Mouse (Mus musculus) MEL (cell line): ENCODE results near the gene Chrm4. TPM values are rescaled to one million over a fixed set of nuclear protein-coding genes. Genes with fewer than 3 reads are reported as not detected.

Source experiments
- DNase-seq: peaks from one replicate; pipeline ENCODE4 v3.0.0; 2011; ENCODE audit warnings: low read depth, low spot score
- H3K27ac ChIP-seq: 2 replicates; pipeline ENCODE4 v1.5.1; 2012; ENCODE audit warnings: low read depth, mild to moderate bottlenecking, control low read depth, low read length, moderate library complexity; ENCODE audit not compliant: control insufficient read depth
- H3K27me3 ChIP-seq, 2 experiments: fragments of 150-350 bp in 1 of 2; sonication (generic) in 1 of 2; 2 replicates each; pipeline ENCODE4 v1.6.1; 2012; ENCODE audit warnings: low read length in 2 of 2, mild to moderate bottlenecking in 2 of 2, improper control_type of control experiment in 1 of 2, moderate library complexity in 1 of 2; ENCODE audit not compliant: insufficient read depth in 2 of 2, control insufficient read depth in 1 of 2
- H3K36me3 ChIP-seq, 2 experiments: 2 replicates each; pipeline ENCODE4 v1.6.1; 2012 to 2014; ENCODE audit warnings: low read length in 2 of 2, improper control_type of control experiment in 1 of 2, inconsistent platforms in 1 of 2, mild to moderate bottlenecking in 1 of 2; ENCODE audit not compliant: insufficient read depth in 2 of 2, control insufficient read depth in 1 of 2
- H3K4me1 ChIP-seq, 2 experiments: fragments of 150-350 bp in 1 of 2; sonication (generic) in 1 of 2; 2 replicates each; pipeline ENCODE4 v1.6.1; 2012; ENCODE audit warnings: low read length in 2 of 2, improper control_type of control experiment in 1 of 2, mild to moderate bottlenecking in 1 of 2; ENCODE audit not compliant: insufficient read depth in 2 of 2, control insufficient read depth in 1 of 2
- H3K4me3 ChIP-seq, 2 experiments: fragments of 150-350 bp in 1 of 2; sonication (generic) in 1 of 2; 2 replicates each; pipeline ENCODE4 v1.5.1; 2012; ENCODE audit warnings: low read depth in 2 of 2, low read length in 2 of 2, mild to moderate bottlenecking in 2 of 2, moderate library complexity in 2 of 2, control low read depth in 1 of 2, improper control_type of control experiment in 1 of 2; ENCODE audit not compliant: control insufficient read depth in 1 of 2, insufficient read depth in 1 of 2
- H3K79me2 ChIP-seq: 2 replicates; pipeline ENCODE4 v1.6.1; 2012; ENCODE audit warnings: mild to moderate bottlenecking, low read length, moderate library complexity; ENCODE audit not compliant: control insufficient read depth, poor library complexity, insufficient read depth
- H3K9ac ChIP-seq: 2 replicates; pipeline ENCODE4 v1.6.1; 2012; ENCODE audit warnings: low read depth, mild to moderate bottlenecking, control low read depth, low read length, moderate library complexity; ENCODE audit not compliant: control insufficient read depth, poor library complexity, severe bottlenecking
- H3K9me3 ChIP-seq: fragments of 150-350 bp; sonication (generic); replicated peaks from 2 replicates; pipeline ENCODE4 v1.6.1; 2012; ENCODE audit warnings: mild to moderate bottlenecking, low read length, improper control_type of control experiment, moderate library complexity; ENCODE audit not compliant: insufficient read depth
- BHLHE40 ChIP-seq: IDR thresholded peaks from 2 replicates; pipeline ENCODE4 v1.6.1; 2012; ENCODE audit warnings: low read depth, mild to moderate bottlenecking, inconsistent platforms, low read length, improper control_type of control experiment, borderline replicate concordance
- CHD1 ChIP-seq: IDR thresholded peaks from 2 replicates; pipeline ENCODE4 v1.6.1; 2012; ENCODE audit warnings: low read depth, mild to moderate bottlenecking, inconsistent platforms, low read length, improper control_type of control experiment
- CTCF ChIP-seq, 3 experiments: IDR thresholded peaks in 2 of 3; conservative IDR thresholded peaks in 1 of 3; 2 replicates each; pipeline ENCODE4 v1.5.1; 2011 to 2012; ENCODE audit warnings: low read length in 3 of 3, low read depth in 2 of 3, mild to moderate bottlenecking in 2 of 3, improper control_type of control experiment in 1 of 3, inconsistent platforms in 1 of 3, mixed read lengths in 1 of 3, moderate library complexity in 1 of 3; ENCODE audit not compliant: control insufficient read depth in 1 of 3, insufficient read depth in 1 of 3, poor library complexity in 1 of 3, severe bottlenecking in 1 of 3
- ETS1 ChIP-seq: IDR thresholded peaks from 2 replicates; pipeline ENCODE4 v1.6.1; 2012; ENCODE audit warnings: low read depth, mild to moderate bottlenecking, inconsistent platforms, low read length, improper control_type of control experiment, moderate library complexity
- GATA1 ChIP-seq: IDR thresholded peaks from 2 replicates; pipeline ENCODE4 v1.6.1; 2011; ENCODE audit warnings: low read depth, low read length, improper control_type of control experiment
- HCFC1 ChIP-seq: IDR thresholded peaks from 2 replicates; pipeline ENCODE4 v1.6.1; 2012; ENCODE audit warnings: low read depth, mild to moderate bottlenecking, inconsistent platforms, low read length, improper control_type of control experiment, moderate library complexity
- JUND ChIP-seq: IDR thresholded peaks from 2 replicates; pipeline ENCODE4 v1.6.1; 2011; ENCODE audit warnings: low read depth, mild to moderate bottlenecking, improper control_type of control experiment, low read length
- MAFK ChIP-seq: IDR thresholded peaks from 2 replicates; pipeline ENCODE4 v1.6.1; 2011; ENCODE audit warnings: low read depth, mild to moderate bottlenecking, low read length, improper control_type of control experiment, borderline replicate concordance
- MAX ChIP-seq: IDR thresholded peaks from 2 replicates; pipeline ENCODE4 v1.6.1; 2011; ENCODE audit warnings: low read length, improper control_type of control experiment
- MEF2A ChIP-seq: IDR thresholded peaks from 2 replicates; pipeline ENCODE4 v1.6.1; 2014; ENCODE audit warnings: low read depth, mild to moderate bottlenecking, inconsistent platforms, low read length, improper control_type of control experiment; ENCODE audit not compliant: poor library complexity, insufficient replicate concordance, severe bottlenecking; ENCODE audit errors: extremely low read depth
- MXI1 ChIP-seq: IDR thresholded peaks from 2 replicates; pipeline ENCODE4 v1.6.1; 2011; ENCODE audit warnings: mild to moderate bottlenecking, low read depth, low read length, improper control_type of control experiment
- MYC ChIP-seq: IDR thresholded peaks from 2 replicates; pipeline ENCODE4 v1.6.1; 2011; ENCODE audit warnings: low read depth, mild to moderate bottlenecking, low read length, improper control_type of control experiment, moderate library complexity
- NELFE ChIP-seq: IDR thresholded peaks from 2 replicates; pipeline ENCODE4 v1.6.1; 2011; ENCODE audit warnings: low read depth, low read length, improper control_type of control experiment
- POLR2A ChIP-seq, 2 experiments: IDR thresholded peaks; 2 replicates each; pipeline ENCODE4 v1.6.1; 2011 to 2012; ENCODE audit warnings: low read length in 2 of 2, mild to moderate bottlenecking in 2 of 2, control low read depth in 1 of 2, improper control_type of control experiment in 1 of 2, low read depth in 1 of 2, moderate library complexity in 1 of 2; ENCODE audit not compliant: control insufficient read depth in 1 of 2, insufficient read depth in 1 of 2, poor library complexity in 1 of 2
- POLR2AphosphoS2 ChIP-seq: IDR thresholded peaks from 2 replicates; pipeline ENCODE4 v1.6.1; 2011; ENCODE audit warnings: low read length, improper control_type of control experiment
- POLR2AphosphoS5 ChIP-seq: IDR thresholded peaks from 2 replicates; pipeline ENCODE4 v1.6.1; 2012; ENCODE audit warnings: low read depth, borderline replicate concordance, mild to moderate bottlenecking, inconsistent platforms, low read length, moderate library complexity, mixed read lengths
- RAD21 ChIP-seq: IDR thresholded peaks from 2 replicates; pipeline ENCODE4 v1.6.1; 2011; ENCODE audit warnings: mild to moderate bottlenecking, low read depth, low read length, improper control_type of control experiment
- RCOR1 ChIP-seq: IDR thresholded peaks from 2 replicates; pipeline ENCODE4 v1.6.1; 2012; ENCODE audit warnings: low read depth, mild to moderate bottlenecking, inconsistent platforms, low read length, improper control_type of control experiment
- TAL1 ChIP-seq: IDR thresholded peaks from 2 replicates; pipeline ENCODE4 v1.6.1; 2012; ENCODE audit warnings: mild to moderate bottlenecking, inconsistent platforms, low read length, moderate library complexity, mixed read lengths
- TCF12 ChIP-seq: IDR thresholded peaks from 2 replicates; pipeline ENCODE4 v1.6.1; 2014; ENCODE audit warnings: low read depth, mild to moderate bottlenecking, inconsistent platforms, low read length, improper control_type of control experiment, moderate library complexity
- USF1 ChIP-seq: IDR thresholded peaks from 2 replicates; pipeline ENCODE4 v1.6.1; 2014; ENCODE audit warnings: low read depth, mild to moderate bottlenecking, inconsistent platforms, low read length, improper control_type of control experiment, moderate library complexity
- ZC3H11A ChIP-seq: IDR thresholded peaks from 2 replicates; pipeline ENCODE4 v1.6.1; 2012; ENCODE audit warnings: low read depth, mild to moderate bottlenecking, inconsistent platforms, low read length, improper control_type of control experiment
- ZKSCAN1 ChIP-seq: IDR thresholded peaks from 2 replicates; pipeline ENCODE4 v1.6.1; 2012; ENCODE audit warnings: low read depth, mild to moderate bottlenecking, inconsistent platforms, low read length, improper control_type of control experiment, moderate library complexity
- polyA plus RNA-seq, 2 experiments: library from polyadenylated mRNA; stranded (reverse) in 1 of 2; unstranded in 1 of 2; fragments of >175 nt in 1 of 2; fragments of >200 nt in 1 of 2; gene quantifications; 2 replicates each; pipeline versions ENCODE4 v1.2.1 to v1.2.4; 2012; ENCODE audit warnings: low replicate concordance in 2 of 2, low read depth in 1 of 2; ENCODE audit not compliant: insufficient read length in 2 of 2, insufficient read depth in 1 of 2, missing spikeins in 1 of 2
- total RNA-seq: library from RNA; depleted of rRNA; stranded (reverse); fragments of 300-350 nt; gene quantifications from 2 replicates; pipeline ENCODE4 v1.2.3, GENCODE M21; 2012

The Chrm4 gene
- total and polyA plus RNA-seq, 3 experiments: 21.5 to 29.0 TPM; not detected in 1

DNA sequence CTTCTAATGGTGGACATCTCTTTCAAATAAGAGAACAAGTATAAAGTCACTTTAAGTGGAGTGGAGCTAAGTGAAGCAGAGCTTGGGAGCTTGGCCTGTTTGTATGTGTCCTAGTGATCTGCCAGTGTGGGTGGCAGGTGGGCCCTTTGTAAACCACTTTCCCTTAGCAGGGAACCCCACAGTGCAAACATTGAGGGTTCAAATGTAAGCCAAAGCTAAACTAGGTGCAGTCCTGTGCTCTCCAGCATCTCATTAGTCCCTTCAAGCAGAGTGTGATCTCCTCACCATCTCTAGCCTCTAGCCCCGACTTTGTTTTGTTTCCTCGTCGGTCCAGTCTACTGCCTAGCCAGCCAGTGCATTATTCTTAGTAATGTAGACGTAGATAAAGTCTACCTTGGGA, 42.4 kb upstream of the Chrm4 start:
- no peaks in the 10 kb centered on the region for H3K9me3 ChIP-seq
- H3K4me1 ChIP-seq: no peaks in the 10 kb centered on the region
- H3K79me2 ChIP-seq: no peaks in the 10 kb centered on the region
- DNase-seq: no peak
- no peak for TF ChIP-seq MXI1
- no peak for TF ChIP-seq MAX
- TF ChIP-seq ZKSCAN1: no peak
- no peak for TF ChIP-seq RAD21
- no peak for TF ChIP-seq ETS1
- no peak for TF ChIP-seq TCF12
- TF ChIP-seq CTCF (IDR thresholded peaks at IDR 0.05 in 2 of 3, conservative IDR thresholded peaks at IDR 0.05 in 1 of 3; ENCODE audit: control insufficient read depth in 1 of 3, insufficient read depth in 1 of 3, low read depth in 2 of 3, low read length in 3 of 3, poor library complexity in 1 of 3, severe bottlenecking in 1 of 3): no peak
- no peak for TF ChIP-seq TAL1
- no peak for TF ChIP-seq BHLHE40
- no peak for TF ChIP-seq POLR2AphosphoS5
- TF ChIP-seq MAFK: no peak
- no peak for TF ChIP-seq POLR2AphosphoS2
- no peak for TF ChIP-seq USF1
- no peak for TF ChIP-seq ZC3H11A
- no peak for TF ChIP-seq MYC
- TF ChIP-seq NELFE: no peak
- TF ChIP-seq JUND: no peak
- TF ChIP-seq, all 39 proteins: peak for 0
- Histone ChIP-seq H3K27me3 (no peaks in the 10 kb centered on the region), H3K36me3 (peaks cover 0 to 5% of the 10 kb centered on the region in 2 experiments; a peak in 3 of 4 replicates), H3K27ac (no peak overlapping the region), H3K9ac (no peak overlapping the region), H3K4me3 (no peak overlapping the region)

DNA sequence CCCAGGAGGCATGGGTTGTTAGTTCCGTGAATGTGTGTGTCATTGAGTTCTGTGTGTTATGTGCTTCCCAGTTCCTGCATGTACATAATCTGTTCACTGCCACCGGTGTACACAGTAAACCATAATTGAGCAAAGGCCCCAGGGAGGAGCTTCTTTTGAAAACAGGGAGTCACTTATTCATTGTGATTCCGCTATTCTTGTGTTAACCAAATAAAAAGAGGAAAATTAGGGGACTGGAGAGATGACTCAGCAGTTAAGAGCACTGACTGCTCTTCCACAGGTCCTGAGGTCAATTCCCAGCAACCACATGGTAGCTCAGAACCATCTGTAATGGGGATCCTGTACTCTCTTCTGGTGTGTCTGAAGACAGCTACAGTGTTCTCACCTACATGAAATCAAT, 32.3 kb upstream of the Chrm4 start:
- H3K9ac ChIP-seq: no peak overlapping the region
- no peaks in the 10 kb centered on the region for H3K9me3 ChIP-seq
- no peaks in the 10 kb centered on the region for H3K27me3 ChIP-seq
- DNase-seq: no peak
- no peak overlapping the region for H3K4me3 ChIP-seq
- H3K4me1 ChIP-seq: no peaks in the 10 kb centered on the region
- no peak for TF ChIP-seq MEF2A
- TF ChIP-seq NELFE: no peak
- no peak for TF ChIP-seq GATA1
- TF ChIP-seq POLR2AphosphoS2: no peak
- TF ChIP-seq RCOR1: no peak
- TF ChIP-seq ZKSCAN1: no peak
- TF ChIP-seq TAL1: no peak
- TF ChIP-seq HCFC1: no peak
- no peak for TF ChIP-seq CHD1
- no peak for TF ChIP-seq POLR2A (IDR thresholded peaks at IDR 0.05; ENCODE audit: control insufficient read depth in 1 of 2, insufficient read depth in 1 of 2, low read depth in 1 of 2, low read length in 2 of 2, poor library complexity in 1 of 2)
- TF ChIP-seq JUND: no peak
- no peak for TF ChIP-seq MAFK
- TF ChIP-seq, all 39 proteins: peak for 0
- H3K27ac ChIP-seq: no peak overlapping the region
- no peaks in the 10 kb centered on the region for H3K79me2 ChIP-seq
- peaks cover 0 to 9% of the 10 kb centered on the region in 2 experiments; a peak in 2 of 4 replicates for H3K36me3 ChIP-seq
